Mouse (Mus musculus): ENCODE results near the gene Itch. TPM values are rescaled to one million over a fixed set of nuclear protein-coding genes. Genes with fewer than 3 reads are reported as not detected.

Itch gene
- polyA plus RNA-seq, 1 experiment, result 52.1 TPM

DNA sequence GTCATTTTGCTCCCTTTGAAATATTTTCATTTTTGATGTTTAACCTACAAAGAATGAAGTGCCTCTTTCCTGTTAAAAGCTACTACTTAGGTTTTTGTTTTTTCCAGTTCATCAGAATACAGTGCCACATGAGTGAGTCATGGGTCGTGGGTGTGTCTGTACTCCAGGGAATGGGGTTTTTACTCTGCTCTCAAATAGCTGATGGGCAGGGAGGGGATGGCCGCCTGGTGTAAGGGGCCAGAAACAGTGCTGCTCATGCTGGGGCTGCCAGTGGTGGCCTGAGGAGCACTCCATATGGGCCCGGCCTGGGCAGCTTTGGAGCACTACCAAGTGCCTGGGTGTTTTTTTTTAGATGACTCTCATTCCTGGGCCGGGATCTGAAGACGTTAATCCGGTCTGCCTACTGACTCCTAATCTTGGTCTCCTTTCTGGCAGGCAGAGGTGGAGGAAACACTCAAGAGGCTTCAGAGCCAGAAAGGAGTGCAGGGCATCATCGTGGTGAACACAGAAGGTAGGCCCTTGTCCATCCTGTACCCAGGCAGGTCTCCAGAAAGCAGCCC is 109.1 kb downstream of the Itch start:
- no peak overlapping the region for H3K27ac ChIP-seq (ENCODE audit: insufficient read depth, low read depth, low read length)
- TF ChIP-seq POLR2A (IDR thresholded peaks at IDR 0.05; ENCODE audit: borderline replicate concordance, low read depth, low read length) (no peak), CTCF (IDR thresholded peaks at IDR 0.05; ENCODE audit: low read depth, low read length) (no peak)
- peaks cover 22% of the 10 kb centered on the region for H3K4me1 ChIP-seq (ENCODE audit: control insufficient read depth, insufficient read depth, low read length)
- no peak overlapping the region for H3K4me3 ChIP-seq (ENCODE audit: insufficient read depth, low read length)

DNA sequence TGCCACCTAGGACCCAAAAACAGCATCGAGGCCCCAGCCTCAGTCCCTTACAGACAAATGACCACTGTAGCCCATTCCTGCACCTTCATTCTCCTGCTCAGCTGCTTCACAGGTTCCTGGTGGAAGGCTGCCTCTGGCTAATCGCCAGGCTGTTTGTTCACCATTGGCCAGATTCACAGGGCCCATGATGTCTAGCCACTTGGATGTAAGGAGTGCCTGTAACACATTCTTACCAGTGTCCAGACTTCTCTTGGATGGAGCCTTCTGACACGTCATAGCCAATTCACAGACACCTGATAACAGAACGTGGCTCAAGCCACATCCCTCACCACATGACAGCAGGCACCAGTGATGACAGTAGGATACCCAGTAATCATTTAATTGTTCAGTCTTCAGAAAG is 112.9 kb downstream of the Itch start:
- no peak overlapping the region for H3K4me3 ChIP-seq (ENCODE audit: insufficient read depth, low read length)
- TF ChIP-seq POLR2A (IDR thresholded peaks at IDR 0.05; ENCODE audit: borderline replicate concordance, low read depth, low read length) (no peak), CTCF (IDR thresholded peaks at IDR 0.05; ENCODE audit: low read depth, low read length) (no peak)
- H3K27ac ChIP-seq (ENCODE audit: insufficient read depth, low read depth, low read length), result no peak overlapping the region
- peaks cover 5% of the 10 kb centered on the region; the same call in 1 of the 2 replicates for H3K4me1 ChIP-seq (ENCODE audit: control insufficient read depth, insufficient read depth, low read length)

GRCm38 (mm10) chr2:155248206-155248605 is 114.9 kb downstream of the Itch start:
- Histone ChIP-seq H3K27ac (ENCODE audit: insufficient read depth, low read depth, low read length) (no peak overlapping the region), H3K4me3 (ENCODE audit: insufficient read depth, low read length) (no peak overlapping the region), H3K4me1 (ENCODE audit: control insufficient read depth, insufficient read depth, low read length) (no peaks in the 10 kb centered on the region)
- TF ChIP-seq CTCF (IDR thresholded peaks at IDR 0.05; ENCODE audit: low read depth, low read length) (no peak), POLR2A (IDR thresholded peaks at IDR 0.05; ENCODE audit: borderline replicate concordance, low read depth, low read length) (no peak)

- H3K27ac ChIP-seq (ENCODE audit: insufficient read depth, low read depth, low read length), result no peak overlapping the region
- TF ChIP-seq POLR2A (IDR thresholded peaks at IDR 0.05; ENCODE audit: borderline replicate concordance, low read depth, low read length), result no peak
- no peak for TF ChIP-seq CTCF (IDR thresholded peaks at IDR 0.05; ENCODE audit: low read depth, low read length)
- no peak overlapping the region for H3K4me3 ChIP-seq (ENCODE audit: insufficient read depth, low read length)
- H3K4me1 ChIP-seq (ENCODE audit: control insufficient read depth, insufficient read depth, low read length), result no peaks in the 10 kb centered on the region
These were observed 115.4 kb downstream of the Itch start for GRCm38 (mm10) chr2:155248718-155249117.

DNA sequence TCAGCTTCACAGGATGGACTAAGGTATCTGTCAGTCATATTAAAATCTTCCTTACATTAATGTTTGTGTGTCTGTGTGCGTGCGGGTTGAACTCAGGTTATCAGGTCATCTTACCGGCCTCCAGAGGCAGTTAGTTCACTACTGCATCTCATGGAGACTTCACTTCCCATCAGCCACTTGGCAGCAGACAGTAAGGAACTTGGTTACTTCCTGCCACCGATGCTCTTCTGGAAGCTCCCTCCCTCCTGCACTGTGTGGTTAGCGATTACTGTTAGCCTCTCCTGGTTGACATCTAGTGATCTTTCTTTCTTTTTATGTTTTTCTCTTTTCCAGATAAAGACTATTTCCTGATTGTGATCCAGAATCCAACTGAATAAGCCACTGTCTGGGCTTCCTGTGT is 116.3 kb downstream of the Itch start:
- H3K27ac ChIP-seq (ENCODE audit: insufficient read depth, low read depth, low read length), result no peak overlapping the region
- TF ChIP-seq CTCF (IDR thresholded peaks at IDR 0.05; ENCODE audit: low read depth, low read length), result no peak
- TF ChIP-seq POLR2A (IDR thresholded peaks at IDR 0.05; ENCODE audit: borderline replicate concordance, low read depth, low read length), result no peak
- no peaks in the 10 kb centered on the region for H3K4me1 ChIP-seq (ENCODE audit: control insufficient read depth, insufficient read depth, low read length)
- H3K4me3 ChIP-seq (ENCODE audit: insufficient read depth, low read length), result no peak overlapping the region

GRCm38 (mm10) chr2:155265526-155265925 is 132.2 kb downstream of the Itch start:
- H3K4me1 ChIP-seq (ENCODE audit: control insufficient read depth, insufficient read depth, low read length), result no peaks in the 10 kb centered on the region
- H3K27ac ChIP-seq (ENCODE audit: insufficient read depth, low read depth, low read length), result no peak overlapping the region
- no peak overlapping the region for H3K4me3 ChIP-seq (ENCODE audit: insufficient read depth, low read length)
- TF ChIP-seq POLR2A (IDR thresholded peaks at IDR 0.05; ENCODE audit: borderline replicate concordance, low read depth, low read length) (no peak), CTCF (IDR thresholded peaks at IDR 0.05; ENCODE audit: low read depth, low read length) (no peak)

DNA sequence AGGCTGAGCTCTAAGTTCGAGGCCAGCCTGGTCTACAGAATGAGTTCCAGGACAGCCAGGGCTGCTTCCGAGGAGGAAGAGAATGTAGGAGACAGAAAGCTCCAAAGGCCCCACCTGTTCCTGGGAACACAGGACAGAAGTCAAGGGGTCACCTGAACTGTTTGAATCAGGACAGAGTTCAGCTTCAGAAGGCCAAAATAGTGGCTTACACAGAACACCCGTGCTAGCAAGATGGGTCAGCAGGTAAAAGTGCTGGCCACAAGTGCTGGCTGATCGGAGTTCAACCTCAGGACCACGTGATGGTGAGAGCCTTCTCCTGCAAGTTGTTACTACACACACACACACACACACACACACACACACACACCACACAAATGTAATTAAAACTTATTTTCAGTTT is 133.6 kb downstream of the Itch start:
- TF ChIP-seq CTCF (IDR thresholded peaks at IDR 0.05; ENCODE audit: low read depth, low read length) (no peak), POLR2A (IDR thresholded peaks at IDR 0.05; ENCODE audit: borderline replicate concordance, low read depth, low read length) (no peak)
- no peaks in the 10 kb centered on the region for H3K4me1 ChIP-seq (ENCODE audit: control insufficient read depth, insufficient read depth, low read length)
- H3K4me3 ChIP-seq (ENCODE audit: insufficient read depth, low read length), result no peak overlapping the region
- H3K27ac ChIP-seq (ENCODE audit: insufficient read depth, low read depth, low read length), result no peak overlapping the region

DNA sequence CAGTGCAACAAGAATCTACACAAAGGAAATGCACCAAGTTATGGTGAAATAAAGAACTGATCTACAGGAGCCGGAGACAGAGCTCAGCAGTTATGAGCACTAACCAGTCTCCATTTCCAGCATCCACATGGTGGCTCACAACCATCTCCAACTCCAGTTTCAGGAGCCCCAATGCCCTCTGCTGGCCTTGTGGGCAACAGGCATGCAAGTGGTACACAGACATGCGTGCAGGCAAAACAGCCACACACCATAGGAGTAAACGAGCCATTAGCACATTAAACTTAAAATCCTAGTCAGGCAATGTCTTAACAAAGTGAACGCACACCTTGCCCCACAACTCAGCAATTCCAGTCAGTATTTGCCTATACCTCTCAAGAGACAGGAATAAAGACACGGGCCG is 138.6 kb downstream of the Itch start:
- TF ChIP-seq CTCF (IDR thresholded peaks at IDR 0.05; ENCODE audit: low read depth, low read length) (no peak), POLR2A (IDR thresholded peaks at IDR 0.05; ENCODE audit: borderline replicate concordance, low read depth, low read length) (no peak)
- no peak overlapping the region for H3K27ac ChIP-seq (ENCODE audit: insufficient read depth, low read depth, low read length)
- H3K4me1 ChIP-seq (ENCODE audit: control insufficient read depth, insufficient read depth, low read length), result peaks cover 2% of the 10 kb centered on the region; the same call in 1 of the 2 replicates
- H3K4me3 ChIP-seq (ENCODE audit: insufficient read depth, low read length), result no peak overlapping the region

GRCm38 (mm10) chr2:155272396-155273170 is 139.3 kb downstream of the Itch start:
- TF ChIP-seq CTCF (IDR thresholded peaks at IDR 0.05; ENCODE audit: low read depth, low read length) (no peak), POLR2A (IDR thresholded peaks at IDR 0.05; ENCODE audit: borderline replicate concordance, low read depth, low read length) (no peak)
- peaks cover 6% of the 10 kb centered on the region; the same call in 1 of the 2 replicates for H3K4me1 ChIP-seq (ENCODE audit: control insufficient read depth, insufficient read depth, low read length)
- H3K27ac ChIP-seq (ENCODE audit: insufficient read depth, low read depth, low read length), result no peak overlapping the region
- H3K4me3 ChIP-seq (ENCODE audit: insufficient read depth, low read length), result no peak overlapping the region

DNA sequence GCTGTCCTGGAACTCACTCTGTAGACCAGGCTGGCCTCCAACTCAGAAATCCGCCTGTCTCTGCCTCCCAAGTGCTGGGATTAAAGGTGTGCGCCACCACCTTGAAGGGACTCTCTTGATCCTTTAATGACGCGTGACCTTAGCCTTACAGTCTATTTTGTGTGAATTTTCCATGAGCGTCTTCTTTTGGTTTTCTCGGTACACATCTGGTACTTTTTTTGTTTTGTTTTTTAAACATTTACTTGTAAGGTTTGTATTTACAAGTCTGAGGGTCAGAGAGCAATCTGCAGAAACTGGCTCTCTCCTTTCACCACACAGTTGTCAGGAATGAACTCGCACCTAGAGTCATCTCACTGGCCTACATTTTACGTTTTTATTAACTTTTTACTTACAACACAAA is 140.3 kb downstream of the Itch start:
- Histone ChIP-seq H3K4me1 (ENCODE audit: control insufficient read depth, insufficient read depth, low read length) (peaks cover 6% of the 10 kb centered on the region; the same call in 1 of the 2 replicates), H3K4me3 (ENCODE audit: insufficient read depth, low read length) (no peak overlapping the region), H3K27ac (ENCODE audit: insufficient read depth, low read depth, low read length) (no peak overlapping the region)
- TF ChIP-seq POLR2A (IDR thresholded peaks at IDR 0.05; ENCODE audit: borderline replicate concordance, low read depth, low read length), result no peak
- no peak for TF ChIP-seq CTCF (IDR thresholded peaks at IDR 0.05; ENCODE audit: low read depth, low read length)
